Mouse (Mus musculus) frontal cortex, adult 2 months (tissue): ENCODE measurements around the gene Fam84b. TPM values are rescaled to one million over a fixed set of nuclear protein-coding genes. Genes with fewer than 3 reads are reported as not detected.
A peak's percentile ranks its signal among the peaks of the same experiment; 100 is the strongest.
"Not testable (repeated sequence)": the region's sequence is repeated elsewhere in the genome, so short reads cannot be mapped to it uniquely, and the experiment has no call there.

Experiments
- DNase-seq, 2 experiments: peaks; one replicate each; pipeline ENCODE4 v3.0.0; 2022; ENCODE audit warnings: low spot score in 1 of 2; ENCODE audit errors: extremely low spot score in 1 of 2
- polyA plus RNA-seq: library from polyadenylated mRNA; depleted of rRNA; stranded (reverse); fragments of >200 nt; gene quantifications from 2 replicates; pipeline ENCODE4 v1.2.3, GENCODE M21; 2012; rRNA removed

Gene Fam84b
- polyA plus RNA-seq: 3.9 and 4.2 TPM in 2 replicates

DNA sequence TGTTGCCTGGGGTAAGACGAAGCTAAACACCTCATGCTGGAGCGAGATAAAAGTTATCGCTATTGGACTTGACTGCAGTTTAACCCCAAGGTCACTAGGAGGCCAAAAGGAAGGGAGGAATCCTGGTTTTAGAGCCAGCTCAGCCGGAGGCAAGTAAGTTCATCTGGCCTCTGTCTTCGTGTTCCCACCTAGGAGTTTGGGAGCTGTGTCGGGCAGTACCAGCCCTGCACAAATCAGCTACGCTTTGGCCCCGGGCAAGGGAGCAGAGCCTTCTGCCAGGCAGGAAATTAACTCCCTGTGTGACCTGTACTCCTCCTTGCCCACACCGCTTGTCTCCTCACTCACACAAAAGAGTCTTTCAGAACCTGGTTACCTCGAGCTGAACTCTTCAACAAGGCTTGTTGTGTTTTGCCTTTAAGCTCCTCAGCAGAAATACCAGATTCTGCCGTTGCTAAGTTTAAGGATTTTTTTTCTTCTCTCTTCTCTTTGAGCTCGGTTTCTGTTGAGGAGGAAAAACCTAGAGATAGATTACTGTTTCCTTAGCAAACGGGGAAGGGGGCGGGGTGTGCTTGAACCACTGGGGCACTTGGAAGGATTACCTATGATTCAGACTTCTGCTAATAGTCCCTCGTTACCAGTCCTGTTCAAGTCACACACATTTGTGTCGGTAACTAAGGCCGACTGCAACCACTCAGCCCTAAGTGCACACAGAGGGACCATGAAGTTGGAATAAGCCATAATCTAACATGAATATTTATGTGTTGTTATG lies at the start of gene Fam84b:
TSS of gene Fam84b (minus strand) at position 548 of the 769 bp plus-strand sequence.
- DNase-seq: no peak

DNA sequence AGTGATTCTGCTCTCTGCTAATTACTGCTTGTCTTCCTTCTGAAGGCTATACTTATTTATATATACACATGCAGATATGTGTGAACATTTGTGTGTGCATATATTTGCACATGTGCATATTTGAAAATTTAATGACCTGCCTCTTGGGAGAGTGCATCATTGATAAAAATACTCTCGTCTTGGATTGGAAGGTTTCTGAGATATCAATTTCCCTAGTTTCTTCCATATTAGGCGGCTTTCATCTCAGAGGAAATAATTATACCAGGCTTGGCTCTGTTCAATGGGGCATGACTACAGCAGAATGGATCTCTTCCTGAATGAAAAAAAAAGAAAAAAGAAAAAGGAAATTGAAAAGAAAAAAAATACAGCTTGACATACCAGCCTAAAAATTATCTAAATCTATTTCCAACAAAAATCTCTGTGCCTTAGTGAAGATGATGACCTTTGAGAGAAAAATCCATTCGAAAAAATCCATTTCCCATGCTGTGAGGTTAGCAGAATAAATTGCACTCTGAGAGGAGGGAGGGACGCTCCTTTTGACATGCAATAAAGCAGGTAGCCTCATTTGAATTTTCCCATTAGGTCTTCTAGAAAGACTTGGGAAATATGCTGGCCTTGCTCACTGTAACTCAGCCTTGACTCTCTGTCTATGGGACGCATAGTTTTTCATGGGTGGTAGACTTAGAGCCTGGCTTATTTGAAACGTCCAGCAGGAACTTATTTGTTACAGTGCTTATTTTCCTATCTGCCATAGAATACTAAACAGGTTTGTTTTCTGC lies 44.8 kb upstream of the Fam84b start:
- no peak for DNase-seq

- no peak for DNase-seq
Measured at GRCm38 (mm10) chr15:60896040-60896439, 42.5 kb upstream of the Fam84b start.

- DNase-seq: no peak
Measured at GRCm38 (mm10) chr15:60892976-60893463, 39.4 kb upstream of the Fam84b start.

GRCm38 (mm10) chr15:60888724-60889123 lies 35.1 kb upstream of the Fam84b start:
- no peak for DNase-seq

GRCm38 (mm10) chr15:60875721-60876120 lies 22.1 kb upstream of the Fam84b start:
- no peak for DNase-seq

- DNase-seq: no peak
Measured at GRCm38 (mm10) chr15:60862417-60862816, 8.8 kb upstream of the Fam84b start.

- DNase-seq: no peak
Measured at GRCm38 (mm10) chr15:60855112-60855511, 1.5 kb upstream of the Fam84b start.

- no peak for DNase-seq
Measured at GRCm38 (mm10) chr15:60854151-60854550, 573 bp upstream of the Fam84b start.

GRCm38 (mm10) chr15:60848630-60849029 lies 4.9 kb downstream of the Fam84b start:
- peak; percentile 59 to 60 for DNase-seq

DNA sequence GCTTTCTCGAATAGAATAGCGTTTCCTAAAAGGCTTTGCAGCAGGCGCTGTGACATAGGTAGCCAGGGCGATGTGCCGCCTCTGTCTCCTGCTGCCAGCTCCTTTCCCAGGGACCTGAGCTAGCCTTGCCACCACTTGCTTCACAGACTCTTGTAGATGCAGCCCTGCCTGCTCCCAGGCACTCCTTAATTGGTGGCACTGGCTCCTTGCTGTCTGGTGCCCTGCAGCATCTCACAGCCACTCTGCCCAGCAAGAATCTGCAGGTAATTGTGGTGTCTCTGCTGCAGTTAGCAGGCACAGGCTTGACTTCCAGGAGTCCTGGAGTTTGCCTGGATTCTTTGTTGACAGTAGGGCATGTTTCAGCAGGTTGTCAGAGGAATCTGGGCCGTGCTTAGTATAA lies 7.3 kb downstream of the Fam84b start:
- no peak for DNase-seq

GRCm38 (mm10) chr15:60845886-60846285 lies 7.7 kb downstream of the Fam84b start:
- DNase-seq: no peak

- no peak for DNase-seq
Measured at GRCm38 (mm10) chr15:60841785-60842184, 11.8 kb downstream of the Fam84b start.

DNA sequence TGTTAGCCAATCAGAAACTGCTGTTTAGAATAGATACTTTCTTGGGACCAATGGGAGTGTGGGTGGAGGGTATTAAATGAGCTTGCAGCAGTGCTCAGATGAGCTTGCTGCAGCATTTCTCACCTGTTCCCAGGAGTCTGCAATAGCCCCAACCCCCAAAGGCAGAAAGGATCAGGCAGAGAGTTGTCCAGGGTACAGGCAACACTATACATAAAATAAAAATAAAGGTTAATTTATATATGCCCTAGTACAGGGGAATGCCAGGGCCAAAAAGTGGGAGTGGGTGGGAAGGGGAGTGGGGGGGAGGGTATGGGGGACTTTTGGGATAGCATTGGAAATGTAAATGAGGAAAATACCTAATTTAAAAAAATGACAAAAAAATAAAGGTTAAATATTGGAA lies 12.3 kb downstream of the Fam84b start:
- DNase-seq: not testable (repeated sequence)

GRCm38 (mm10) chr15:60840296-60840670 lies 13.3 kb downstream of the Fam84b start:
- no peak for DNase-seq

GRCm38 (mm10) chr15:60839539-60840295 lies 13.9 kb downstream of the Fam84b start:
- no peak for DNase-seq

DNA sequence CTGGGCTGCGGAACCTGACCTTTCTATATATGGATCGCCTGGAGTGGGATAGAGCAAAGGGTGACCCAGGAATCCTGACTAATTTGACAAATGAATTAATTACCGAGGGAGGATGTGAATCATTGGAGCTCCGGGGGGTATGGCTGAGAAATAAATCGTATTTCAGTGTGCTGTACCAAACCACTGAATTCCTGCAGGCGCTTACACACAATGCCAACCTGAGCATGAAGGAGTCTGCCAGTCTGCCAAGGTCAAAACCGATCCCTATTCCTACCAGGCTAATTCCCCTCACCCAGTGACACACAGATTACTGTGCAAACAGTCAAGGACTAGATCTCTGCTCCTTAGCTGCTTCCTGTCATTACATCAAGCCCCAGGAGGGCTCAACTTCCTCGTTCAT lies 15.4 kb downstream of the Fam84b start:
- no peak for DNase-seq

GRCm38 (mm10) chr15:60837719-60838118 lies 15.9 kb downstream of the Fam84b start:
- DNase-seq: no peak

DNA sequence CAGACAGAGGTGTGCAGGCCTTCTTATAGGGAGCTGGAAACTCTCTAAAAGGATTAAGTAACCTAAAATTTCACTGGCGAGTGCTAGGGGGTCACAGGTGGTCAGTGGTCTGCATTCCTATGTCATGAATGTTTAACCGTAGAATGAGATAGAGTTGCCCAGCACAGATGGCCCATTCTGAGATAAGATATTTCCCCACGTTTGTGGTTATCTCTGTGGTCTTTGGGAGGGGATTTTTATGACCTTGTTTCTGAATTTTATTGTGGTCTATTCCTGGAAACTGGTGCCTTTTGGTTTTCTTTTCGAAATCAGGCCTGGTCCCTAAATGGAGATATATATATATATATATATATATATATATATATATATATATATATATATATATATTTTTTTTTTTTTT lies 17.3 kb downstream of the Fam84b start:
- no peak for DNase-seq

GRCm38 (mm10) chr15:60834598-60835571 lies 18.7 kb downstream of the Fam84b start:
- no peak for DNase-seq
